Mouse (Mus musculus) granulocyte monocyte progenitor cell, adult 5-6 weeks (primary cell): ENCODE results near the gene Cfap161. TPM values are rescaled to one million over a fixed set of nuclear protein-coding genes. Genes with fewer than 3 reads are reported as not detected.

Experiments
- ATAC-seq: replicated peaks from 2 replicates; pipeline ENCODE4 v1.8.0; 2016; ENCODE audit warnings: mild to moderate bottlenecking, moderate TSS enrichment, inconsistent platforms; ENCODE audit not compliant: poor library complexity, severe bottlenecking
- total RNA-seq, 2 experiments: library from RNA; stranded (forward) in 1 of 2; stranded (reverse) in 1 of 2; fragments of 200-712, 200-1000 nt in 1 of 2; fragments of >200 nt in 1 of 2; fragmentation: Nextera tagmentation in 1 of 2; gene quantifications; 2 replicates each; pipeline ENCODE4 v1.2.3; 2014 to 2017

Gene Cfap161
- total RNA-seq, 2 experiments from 2014 or later: not detected

DNA sequence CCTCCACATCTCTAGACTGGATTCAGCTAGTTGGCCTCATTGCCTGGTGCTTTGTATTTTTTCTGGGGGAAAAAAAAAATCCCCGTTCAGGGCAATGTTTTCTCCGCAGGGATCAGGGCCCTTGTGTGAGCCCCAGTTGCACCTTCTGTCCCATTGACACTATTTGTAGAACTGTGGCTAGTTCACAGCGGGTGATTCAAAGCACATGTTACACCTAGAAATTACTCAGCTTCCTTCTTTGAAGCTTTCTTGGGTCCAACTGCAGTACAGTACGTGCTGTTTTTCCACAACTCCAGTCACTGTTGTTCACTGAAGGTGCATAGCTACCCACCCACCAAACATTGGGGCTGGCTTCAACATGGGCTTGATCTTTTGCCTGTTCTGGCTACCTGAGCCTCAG lies 9.1 kb upstream of the Cfap161 start:
- no peak for ATAC-seq

DNA sequence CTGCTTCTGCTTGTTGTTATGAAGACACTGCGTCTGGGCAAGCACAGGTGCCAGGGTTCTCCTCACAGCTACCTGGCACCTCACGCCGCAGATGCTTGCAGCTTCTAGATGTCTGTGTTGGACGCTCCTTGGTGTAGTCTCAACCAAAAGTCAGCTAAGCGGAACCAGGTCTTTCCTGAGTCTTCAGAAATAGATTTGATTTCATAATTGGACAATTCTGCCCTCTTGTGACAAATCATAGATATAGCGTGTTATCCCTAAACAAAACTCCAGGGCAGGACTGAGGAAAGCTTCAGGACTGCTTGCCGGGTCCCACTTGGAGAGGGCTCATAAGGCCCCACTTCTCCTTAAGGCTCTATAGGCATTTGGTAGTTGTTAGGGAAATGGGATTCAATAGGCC lies 7.8 kb upstream of the Cfap161 start:
- peak; percentile 89 for ATAC-seq

- peak; percentile 62 for ATAC-seq
These were observed 7.3 kb upstream of the Cfap161 start for GRCm38 (mm10) chr7:83802007-83802406.

DNA sequence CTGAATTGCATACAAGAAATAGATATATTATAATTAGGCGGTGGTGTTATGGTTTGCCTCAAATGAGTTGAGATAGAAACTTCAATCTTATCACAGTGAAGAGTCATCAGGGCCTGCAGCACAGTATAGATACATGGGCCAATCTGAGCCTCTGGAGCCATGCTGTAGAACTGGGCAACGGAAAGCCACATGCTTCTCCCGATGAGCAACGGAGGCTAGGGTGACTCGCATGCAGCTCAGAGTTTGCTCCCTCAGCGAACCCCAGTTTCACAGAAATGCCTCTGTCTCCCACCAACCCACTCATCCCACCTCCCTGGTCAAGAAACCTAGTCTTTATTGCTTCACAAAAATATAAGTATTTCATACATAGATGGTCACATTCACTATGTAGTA lies 6.8 kb upstream of the Cfap161 start:
- no peak for ATAC-seq

GRCm38 (mm10) chr7:83800561-83801482 lies 6.1 kb upstream of the Cfap161 start:
- ATAC-seq: no peak

DNA sequence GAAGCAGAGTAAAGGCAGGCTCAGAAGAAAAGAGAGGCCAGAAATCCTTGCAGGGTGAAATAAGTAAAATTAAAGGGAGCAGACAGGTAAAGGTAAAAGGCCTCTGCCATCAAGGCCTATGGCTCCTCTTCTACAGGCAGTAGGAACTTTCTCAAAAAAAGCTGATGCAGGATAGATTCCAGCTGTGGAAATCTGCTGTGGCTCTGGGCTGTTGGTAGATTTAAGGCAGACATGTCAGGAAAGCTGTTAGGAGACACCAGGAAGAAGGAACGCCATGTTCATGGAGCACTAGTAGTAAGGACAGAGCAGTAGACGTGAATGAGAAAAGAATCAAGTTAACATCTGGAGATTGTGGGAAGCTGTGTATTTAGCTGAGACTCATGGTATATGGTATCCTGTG lies 5.4 kb upstream of the Cfap161 start:
- no peak for ATAC-seq

- no peak for ATAC-seq
These were observed 3.3 kb upstream of the Cfap161 start for GRCm38 (mm10) chr7:83798004-83798403.

- no peak for ATAC-seq
These were observed 1.5 kb upstream of the Cfap161 start for GRCm38 (mm10) chr7:83796177-83796576.

DNA sequence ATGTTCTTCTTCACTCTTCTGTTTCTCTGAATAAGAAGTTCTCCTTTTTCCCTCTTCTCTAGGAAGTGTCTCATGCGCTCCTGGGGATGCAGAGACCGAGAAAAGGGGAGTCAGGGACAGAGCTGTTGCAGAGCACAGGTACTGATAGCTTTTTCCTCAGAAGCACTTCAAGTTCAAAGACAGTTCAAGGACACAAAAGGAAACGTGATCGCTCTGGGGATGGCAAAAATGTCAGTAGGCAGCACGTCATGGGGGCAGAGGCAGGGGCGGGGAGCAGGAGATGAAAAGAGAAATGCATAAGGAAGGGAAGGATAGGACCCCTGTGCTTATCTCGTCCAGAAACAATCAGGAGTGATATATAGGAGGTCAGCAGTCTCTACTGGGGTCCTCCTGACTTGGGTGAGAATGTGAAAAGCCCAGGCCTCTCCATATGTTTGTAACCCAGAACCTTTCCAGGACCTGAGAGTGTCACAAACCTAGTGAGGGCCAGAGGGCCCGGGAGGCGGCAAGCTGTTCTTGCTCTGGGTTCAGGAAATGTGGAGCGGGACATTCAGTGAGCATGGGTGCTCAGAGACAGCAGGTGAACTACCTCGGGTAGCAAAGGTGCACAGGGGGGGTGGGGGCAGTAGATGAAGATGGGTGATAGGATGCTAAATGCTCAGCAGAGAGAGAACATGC lies 535 bp downstream of the Cfap161 start:
- ATAC-seq: no peak

GRCm38 (mm10) chr7:83780881-83781280 lies 13.8 kb downstream of the Cfap161 start:
- no peak for ATAC-seq

- no peak for ATAC-seq
These were observed 14.7 kb downstream of the Cfap161 start for GRCm38 (mm10) chr7:83780026-83780425.

DNA sequence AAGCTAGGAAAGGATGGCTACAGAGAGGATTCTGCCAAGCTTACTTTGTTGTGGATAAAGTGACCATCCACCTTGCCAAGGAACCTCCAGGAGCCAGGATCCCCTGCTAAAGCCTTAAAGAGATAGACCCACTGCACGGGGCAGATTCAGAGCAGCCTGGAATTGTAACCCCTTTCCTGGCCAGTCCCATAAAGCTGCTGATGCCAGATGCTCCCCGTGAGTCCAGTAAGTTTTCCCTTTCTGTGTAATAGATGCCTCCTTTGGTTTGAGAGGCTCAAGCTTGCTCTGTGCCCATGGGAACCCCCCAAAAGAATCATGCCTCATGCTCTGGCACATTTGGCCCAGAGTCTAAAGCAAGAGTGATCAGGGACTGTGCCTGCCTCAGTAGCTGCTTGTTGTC lies 15.7 kb downstream of the Cfap161 start:
- no peak for ATAC-seq

DNA sequence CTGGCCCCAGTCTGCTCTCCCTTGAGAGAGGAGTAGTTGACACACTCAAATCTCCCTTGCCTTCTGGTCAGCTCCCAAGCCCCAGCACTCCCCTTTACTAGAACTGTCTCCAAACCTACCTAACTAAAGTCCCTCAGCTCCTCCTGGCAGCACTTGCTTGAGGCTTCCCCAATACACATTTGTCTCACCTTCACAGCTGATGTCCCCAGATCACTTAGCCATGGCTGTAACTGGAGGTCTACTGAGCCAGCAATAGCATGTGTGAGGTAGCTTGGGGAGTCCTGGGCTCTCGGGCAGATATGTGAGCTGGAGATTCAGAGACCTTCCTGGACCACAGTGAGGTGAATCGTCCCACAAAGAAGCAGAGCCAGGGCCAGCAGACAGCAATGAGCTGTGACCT lies 16.2 kb downstream of the Cfap161 start:
- ATAC-seq: no peak

DNA sequence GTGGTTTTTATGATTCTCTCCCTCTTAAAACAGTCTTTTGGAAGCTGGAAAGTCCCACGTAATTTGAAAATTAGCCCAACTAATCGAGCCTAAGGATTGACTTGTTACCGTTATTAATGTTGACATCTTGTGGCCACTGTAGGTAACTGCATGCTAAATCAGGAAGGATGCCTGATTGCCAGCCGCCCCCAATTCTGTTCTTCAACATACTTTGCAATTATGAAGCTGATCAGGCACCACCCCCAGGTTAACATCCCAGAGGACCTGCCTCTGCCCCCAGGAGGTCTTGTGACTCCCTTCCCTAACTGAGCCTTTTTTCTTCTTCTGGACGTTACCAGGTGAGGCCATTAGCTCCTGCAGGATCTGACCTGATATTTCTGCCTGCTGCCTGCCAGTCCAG lies 20.0 kb downstream of the Cfap161 start:
- ATAC-seq: peak; percentile 75

DNA sequence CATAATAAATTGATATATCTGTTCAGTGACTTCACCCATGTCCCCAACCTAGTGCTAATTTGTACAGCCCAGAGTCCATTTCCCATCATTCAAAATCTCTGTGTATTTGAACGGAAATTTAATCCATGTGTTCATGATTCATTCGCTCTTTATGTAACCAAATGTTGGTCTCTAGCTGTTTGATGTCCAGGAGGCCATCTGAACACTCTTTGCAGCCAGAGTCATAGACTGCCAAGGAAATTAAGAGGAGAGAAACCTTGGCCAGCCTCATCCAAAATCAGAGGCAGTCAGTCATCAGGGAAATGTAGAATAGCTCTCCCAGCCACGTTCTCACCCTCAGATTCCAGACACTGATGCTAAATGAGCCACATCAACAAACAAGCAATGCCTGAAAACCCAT lies 31.0 kb downstream of the Cfap161 start:
- ATAC-seq: no peak

- ATAC-seq: no peak
These were observed 32.3 kb downstream of the Cfap161 start for GRCm38 (mm10) chr7:83762336-83762735.

GRCm38 (mm10) chr7:83751055-83751454 lies 43.6 kb downstream of the Cfap161 start:
- no peak for ATAC-seq

DNA sequence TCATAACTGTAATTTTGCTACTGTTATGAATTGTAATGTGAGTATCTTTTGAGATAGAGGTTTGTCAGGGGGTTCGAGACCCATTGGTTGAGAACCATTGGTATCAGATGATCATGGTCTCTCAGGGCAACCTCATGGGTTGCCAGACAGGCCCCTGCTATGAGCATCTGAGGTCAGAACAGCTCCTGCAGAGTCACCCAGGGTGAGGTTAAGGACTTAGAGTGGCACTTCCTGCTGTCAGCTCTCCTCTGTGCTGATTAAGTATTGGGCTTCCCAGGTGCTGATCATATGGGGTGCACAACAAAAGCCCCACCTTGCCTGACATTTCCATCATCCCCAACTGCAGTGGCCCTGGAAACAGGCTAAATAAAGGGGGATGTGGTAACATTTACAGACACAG lies 46.3 kb downstream of the Cfap161 start:
- ATAC-seq: peak; percentile 33; the same call in 1 of the 2 replicates

GRCm38 (mm10) chr7:83746107-83746687 lies 48.5 kb downstream of the Cfap161 start:
- no peak for ATAC-seq

- no peak for ATAC-seq
These were observed 49.1 kb downstream of the Cfap161 start, which contains the start of gene Il16 for GRCm38 (mm10) chr7:83745413-83746106. Il16 (minus strand) TSS chr7:83745726.

- no peak for ATAC-seq
These were observed 49.6 kb downstream of the Cfap161 start for GRCm38 (mm10) chr7:83745065-83745412.
